Mouse (Mus musculus): Measurements from ENCODE around the gene Rhoa.
"Not testable (repeated sequence)": the region's sequence is repeated elsewhere in the genome, so short reads cannot be mapped to it uniquely, and the experiment has no call there.

The Rhoa gene

GRCm38 (mm10) chr9:108287526-108288238, 18.2 kb upstream of the Rhoa start:
- not testable (repeated sequence) for ATAC-seq (ENCODE audit: insufficient number of reproducible peaks, low FRiP score, low TSS enrichment)

- ATAC-seq (ENCODE audit: insufficient number of reproducible peaks, low FRiP score, low TSS enrichment), result no peak
Observed at GRCm38 (mm10) chr9:108289347-108289746, 16.6 kb upstream of the Rhoa start.

- peak; percentile 100 for ATAC-seq (ENCODE audit: insufficient number of reproducible peaks, low FRiP score, low TSS enrichment)
Observed at GRCm38 (mm10) chr9:108290016-108290750, 15.7 kb upstream of the Rhoa start, which contains the start of gene Nicn1. Nicn1 (plus strand) TSS chr9:108290429.

GRCm38 (mm10) chr9:108290773-108291172, 15.2 kb upstream of the Rhoa start:
- no peak for ATAC-seq (ENCODE audit: insufficient number of reproducible peaks, low FRiP score, low TSS enrichment)

- ATAC-seq (ENCODE audit: insufficient number of reproducible peaks, low FRiP score, low TSS enrichment), result peak; percentile 58; the same call in 1 of the 2 replicates
Observed at GRCm38 (mm10) chr9:108296453-108297355, 9.2 kb upstream of the Rhoa start, which contains the start of gene Amt. Amt (plus strand) TSS chr9:108296853.

GRCm38 (mm10) chr9:108301853-108302252, 4.1 kb upstream of the Rhoa start:
- no peak for ATAC-seq (ENCODE audit: insufficient number of reproducible peaks, low FRiP score, low TSS enrichment)

GRCm38 (mm10) chr9:108304716-108305115, 1.2 kb upstream of the Rhoa start:
- ATAC-seq (ENCODE audit: insufficient number of reproducible peaks, low FRiP score, low TSS enrichment), result no peak

GRCm38 (mm10) chr9:108305170-108305569, 759 bp upstream of the Rhoa start:
- no peak for ATAC-seq (ENCODE audit: insufficient number of reproducible peaks, low FRiP score, low TSS enrichment)

- ATAC-seq (ENCODE audit: insufficient number of reproducible peaks, low FRiP score, low TSS enrichment), result peak; percentile 31; the same call in 1 of the 2 replicates
Observed at GRCm38 (mm10) chr9:108306571-108306980, 647 bp downstream of the Rhoa start.

- no peak for ATAC-seq (ENCODE audit: insufficient number of reproducible peaks, low FRiP score, low TSS enrichment)
Observed at GRCm38 (mm10) chr9:108307021-108307807, 1.3 kb downstream of the Rhoa start.

- ATAC-seq (ENCODE audit: insufficient number of reproducible peaks, low FRiP score, low TSS enrichment), result no peak
Observed at GRCm38 (mm10) chr9:108308141-108308540, 2.2 kb downstream of the Rhoa start.

- ATAC-seq (ENCODE audit: insufficient number of reproducible peaks, low FRiP score, low TSS enrichment), result no peak
Observed at GRCm38 (mm10) chr9:108317572-108317971, 11.6 kb downstream of the Rhoa start.

GRCm38 (mm10) chr9:108318462-108318861, 12.5 kb downstream of the Rhoa start:
- no peak for ATAC-seq (ENCODE audit: insufficient number of reproducible peaks, low FRiP score, low TSS enrichment)

GRCm38 (mm10) chr9:108322054-108322453, 16.1 kb downstream of the Rhoa start:
- not testable (repeated sequence) for ATAC-seq (ENCODE audit: insufficient number of reproducible peaks, low FRiP score, low TSS enrichment)

GRCm38 (mm10) chr9:108324784-108325183, 18.9 kb downstream of the Rhoa start:
- ATAC-seq (ENCODE audit: insufficient number of reproducible peaks, low FRiP score, low TSS enrichment), result no peak

GRCm38 (mm10) chr9:108325811-108326210, 19.9 kb downstream of the Rhoa start:
- no peak for ATAC-seq (ENCODE audit: insufficient number of reproducible peaks, low FRiP score, low TSS enrichment)

- ATAC-seq (ENCODE audit: insufficient number of reproducible peaks, low FRiP score, low TSS enrichment), result no peak
Observed at GRCm38 (mm10) chr9:108337848-108338550, 32.1 kb downstream of the Rhoa start.

GRCm38 (mm10) chr9:108338551-108338885, 32.6 kb downstream of the Rhoa start:
- no peak for ATAC-seq (ENCODE audit: insufficient number of reproducible peaks, low FRiP score, low TSS enrichment)

All from cerebellum, adult (tissue).